Mouse (Mus musculus): ENCODE results near the gene 4930519P11Rik.

GRCm38 (mm10) chr2:154581421-154581820 is 31.8 kb downstream of the 4930519P11Rik start:
- TF ChIP-seq POLR2A (IDR thresholded peaks at IDR 0.05; ENCODE audit: low read depth, low read length) (no peak), CTCF (IDR thresholded peaks at IDR 0.05; ENCODE audit: extremely low read depth, insufficient read depth, insufficient read length, insufficient replicate concordance) (no peak)

Data from spleen, adult 2 months (tissue).